Mouse (Mus musculus) testis, adult 2 months (tissue): ENCODE results near the gene Sycp2l. TPM values are rescaled to one million over a fixed set of nuclear protein-coding genes. Genes with fewer than 3 reads are reported as not detected.

Experiments used
- H3K27ac ChIP-seq: fragments of 200-500 bp; 2 replicates; pipeline ENCODE4 v1.5.1; 2012; ENCODE audit warnings: low read depth, low read length; ENCODE audit not compliant: control insufficient read depth, insufficient read depth
- H3K27me3 ChIP-seq: fragments of 200-500 bp; 2 replicates; pipeline ENCODE4 v1.6.1; 2012; ENCODE audit warnings: mild to moderate bottlenecking, low read length, moderate library complexity; ENCODE audit not compliant: control insufficient read depth, insufficient read depth
- H3K36me3 ChIP-seq: fragments of 200-500 bp; 2 replicates; pipeline ENCODE4 v1.6.1; 2012; ENCODE audit warnings: mild to moderate bottlenecking, low read length; ENCODE audit not compliant: control insufficient read depth, insufficient read depth
- H3K4me1 ChIP-seq: fragments of 200-500 bp; 2 replicates; pipeline ENCODE4 v1.6.1; 2012; ENCODE audit warnings: low read length; ENCODE audit not compliant: control insufficient read depth, insufficient read depth
- H3K4me3 ChIP-seq: fragments of 200-500 bp; 2 replicates; pipeline ENCODE4 v1.5.1; 2012; ENCODE audit warnings: low read depth, mild to moderate bottlenecking, low read length, moderate library complexity, mixed read lengths; ENCODE audit not compliant: control insufficient read depth
- CTCF ChIP-seq: fragments of 200-500 bp; IDR thresholded peaks from 2 replicates; pipeline ENCODE4 v1.5.1; 2012; ENCODE audit warnings: low read depth, mild to moderate bottlenecking, inconsistent platforms, low read length, moderate library complexity; ENCODE audit not compliant: control insufficient read depth, insufficient read depth, insufficient replicate concordance
- POLR2A ChIP-seq: fragments of 200-500 bp; IDR thresholded peaks from 2 replicates; pipeline ENCODE4 v1.6.1; 2012; ENCODE audit warnings: low read depth, mild to moderate bottlenecking, inconsistent platforms, low read length, moderate library complexity; ENCODE audit not compliant: control insufficient read depth
- polyA plus RNA-seq: library from polyadenylated mRNA; depleted of rRNA; stranded (reverse); fragments of >200 nt; gene quantifications from 2 replicates; pipeline ENCODE4 v1.2.3, GENCODE M21; 2012

Gene Sycp2l
- polyA plus RNA-seq, 1 experiment: 0.11 TPM

- Histone ChIP-seq H3K4me1 (peaks cover 2% of the 10 kb centered on the region), H3K27ac (no peak overlapping the region), H3K4me3 (no peak overlapping the region), H3K36me3 (no peaks in the 10 kb centered on the region), H3K27me3 (no peaks in the 10 kb centered on the region)
- no peak for TF ChIP-seq CTCF
- TF ChIP-seq POLR2A: no peak
Measured at GRCm38 (mm10) chr13:41100031-41100430, 14.1 kb upstream of the Sycp2l start.

GRCm38 (mm10) chr13:41103841-41104525 lies 10.1 kb upstream of the Sycp2l start:
- Histone ChIP-seq H3K4me1 (no peaks in the 10 kb centered on the region), H3K27ac (no peak overlapping the region), H3K36me3 (no peaks in the 10 kb centered on the region), H3K4me3 (no peak overlapping the region), H3K27me3 (no peaks in the 10 kb centered on the region)
- TF ChIP-seq CTCF: no peak
- TF ChIP-seq POLR2A: no peak

GRCm38 (mm10) chr13:41105541-41105940 lies 8.6 kb upstream of the Sycp2l start:
- H3K36me3 ChIP-seq: no peaks in the 10 kb centered on the region
- H3K27me3 ChIP-seq: no peaks in the 10 kb centered on the region
- TF ChIP-seq CTCF (no peak), POLR2A (no peak)
- no peak overlapping the region for H3K27ac ChIP-seq
- H3K4me1 ChIP-seq: no peaks in the 10 kb centered on the region
- H3K4me3 ChIP-seq: no peak overlapping the region

- Histone ChIP-seq H3K27ac (no peak within 1 kb of the TSS), H3K36me3 (no peaks in the 10 kb centered on the region), H3K4me3 (no peak within 1 kb of the TSS), H3K27me3 (0 out of 2 replicates have a peak, but pooled peaks cover 3% of the 10 kb centered on the region), H3K4me1 (peaks cover 6% of the 10 kb centered on the region)
- TF ChIP-seq CTCF: no peak
- no peak for TF ChIP-seq POLR2A
Measured at GRCm38 (mm10) chr13:41110935-41111334, 3.2 kb upstream of the Sycp2l start, which contains the start of gene Gcm2. Gene Gcm2, minus strand, starts transcription at chr13:41111035.

- TF ChIP-seq POLR2A (no peak), CTCF (no peak)
- Histone ChIP-seq H3K36me3 (no peaks in the 10 kb centered on the region), H3K27me3 (no peaks in the 10 kb centered on the region), H3K4me1 (peaks cover 3% of the 10 kb centered on the region), H3K4me3 (no peak overlapping the region), H3K27ac (no peak overlapping the region)
Measured at GRCm38 (mm10) chr13:41119152-41119945, 5.2 kb downstream of the Sycp2l start.

GRCm38 (mm10) chr13:41123666-41124225 lies 9.6 kb downstream of the Sycp2l start:
- Histone ChIP-seq H3K4me1 (no peaks in the 10 kb centered on the region; the same call in 1 of the 2 replicates), H3K27me3 (no peaks in the 10 kb centered on the region), H3K36me3 (no peaks in the 10 kb centered on the region), H3K27ac (no peak overlapping the region), H3K4me3 (no peak overlapping the region)
- TF ChIP-seq CTCF: no peak
- TF ChIP-seq POLR2A: no peak

GRCm38 (mm10) chr13:41128326-41128725 lies 14.2 kb downstream of the Sycp2l start:
- Histone ChIP-seq H3K27ac (no peak overlapping the region), H3K4me3 (no peak overlapping the region), H3K36me3 (no peaks in the 10 kb centered on the region), H3K27me3 (no peaks in the 10 kb centered on the region), H3K4me1 (no peaks in the 10 kb centered on the region; the same call in 1 of the 2 replicates)
- no peak for TF ChIP-seq CTCF
- TF ChIP-seq POLR2A: no peak
